Mouse (Mus musculus) forebrain, embryonic 11.5 days (tissue): ENCODE measurements around the gene Cfap54. TPM values are rescaled to one million over a fixed set of nuclear protein-coding genes. Genes with fewer than 3 reads are reported as not detected.

Experiments used
- ATAC-seq: fragments of 200-750 bp; cut with Nextera tagmentation; replicated peaks from 2 replicates; pipeline ENCODE4 v1.8.0; 2017; ENCODE audit warnings: moderate TSS enrichment; ENCODE audit not compliant: low FRiP score
- DNase-seq: peaks from one replicate; pipeline ENCODE4 v3.0.0-alpha.2; 2017; ENCODE audit warnings: low spot score
- H3K27ac ChIP-seq: fragments of 300-500 bp; sonication (generic); 2 replicates; pipeline ENCODE4 v1.5.1; 2014; ENCODE audit warnings: low read depth, low read length
- H3K27me3 ChIP-seq: fragments of 300-500 bp; sonication (generic); 2 replicates; pipeline ENCODE4 v1.6.1; 2014; ENCODE audit warnings: mild to moderate bottlenecking, low read length, mixed read lengths; ENCODE audit not compliant: control insufficient read depth, insufficient read depth
- H3K36me3 ChIP-seq: fragments of 300-500 bp; sonication (generic); 2 replicates; pipeline ENCODE4 v1.6.1; 2014; ENCODE audit warnings: mild to moderate bottlenecking, low read length, moderate library complexity, mixed read lengths; ENCODE audit not compliant: control insufficient read depth, insufficient read depth
- H3K4me1 ChIP-seq: fragments of 300-500 bp; sonication (generic); replicated peaks from 2 replicates; pipeline ENCODE4 v1.6.1; 2014; ENCODE audit warnings: low read length, mixed read lengths; ENCODE audit not compliant: control insufficient read depth, insufficient read depth
- H3K4me2 ChIP-seq: fragments of 300-500 bp; sonication (generic); 2 replicates; pipeline ENCODE4 v1.6.1; 2014; ENCODE audit warnings: low read depth, mild to moderate bottlenecking, low read length, moderate library complexity, mixed read lengths; ENCODE audit not compliant: severe bottlenecking
- H3K4me3 ChIP-seq: fragments of 300-500 bp; sonication (generic); 2 replicates; pipeline ENCODE4 v1.5.1; 2014; ENCODE audit warnings: low read depth, low read length
- H3K9ac ChIP-seq: fragments of 300-500 bp; sonication (generic); 2 replicates; pipeline ENCODE4 v1.6.1; 2014; ENCODE audit warnings: low read length
- H3K9me3 ChIP-seq: fragments of 300-500 bp; sonication (generic); 2 replicates; pipeline ENCODE4 v1.6.1; 2016; ENCODE audit warnings: low read length, mixed read lengths; ENCODE audit not compliant: control insufficient read depth
- WGBS: fragments of 180-500 bp; shearing (Covaris S2); extraction: QIAGEN DNeasy Blood & Tissue Kit; methylation state at CpG from one replicate; pipeline ENCODE4 v1.1.7; 2014; 5-methylcytosine and 5-hydroxymethylcytosine counted together
- polyA plus RNA-seq: library from polyadenylated mRNA; unstranded; fragments of >200 nt; fragmentation: Nextera tagmentation; extraction: Ambion mirVana; gene quantifications from 2 replicates; pipeline ENCODE4 v1.2.1, GENCODE M21; 2014

The Cfap54 gene
- polyA plus RNA-seq, result 1.1 and 1.5 TPM in 2 replicates

GRCm38 (mm10) chr10:93081133-93081779 is at the start of gene Cfap54:
Cfap54 (minus strand) TSS chr10:93081618.
- peaks cover 3% of the 10 kb centered on the region; the same call in 1 of the 2 replicates for H3K4me1 ChIP-seq
- WGBS, result under 1% methylated on average over 34 of the region's 34 CpGs
- no peaks in the 10 kb centered on the region for H3K27me3 ChIP-seq
- no peaks in the 10 kb centered on the region for H3K9me3 ChIP-seq
- no peaks in the 10 kb centered on the region for H3K36me3 ChIP-seq
- peak within 1 kb of the TSS; percentile 55 for H3K4me3 ChIP-seq
- H3K27ac ChIP-seq, result no peak within 1 kb of the TSS
- peak within 1 kb of the TSS; percentile 54 for H3K4me2 ChIP-seq
- ATAC-seq, result peak; percentile 88
- DNase-seq, result peak; percentile 92
- H3K9ac ChIP-seq, result peak within 1 kb of the TSS; percentile 61

GRCm38 (mm10) chr10:93130456-93130940 is 49.1 kb upstream of the Cfap54 start:
- no peak overlapping the region for H3K9ac ChIP-seq
- ATAC-seq (no peak), DNase-seq (no peak)
- WGBS, result 48% methylated on average over 10 of the region's 10 CpGs
- H3K27me3 ChIP-seq, result no peaks in the 10 kb centered on the region
- 0 out of 2 replicates have a peak overlapping the region, but pooled peaks have one; percentile 18 for H3K27ac ChIP-seq
- no peak overlapping the region for H3K4me3 ChIP-seq
- H3K9me3 ChIP-seq, result no peaks in the 10 kb centered on the region
- H3K4me2 ChIP-seq, result no peak overlapping the region
- H3K36me3 ChIP-seq, result no peaks in the 10 kb centered on the region
- 0 out of 2 replicates have a peak, but pooled peaks cover 2% of the 10 kb centered on the region for H3K4me1 ChIP-seq

- H3K36me3 ChIP-seq, result no peaks in the 10 kb centered on the region
- ATAC-seq, result no peak
- 0 out of 2 replicates have a peak overlapping the region, but pooled peaks have one; percentile 18 for H3K27ac ChIP-seq
- no peak overlapping the region for H3K9ac ChIP-seq
- H3K4me2 ChIP-seq, result no peak overlapping the region
- DNase-seq, result no peak
- H3K9me3 ChIP-seq, result no peaks in the 10 kb centered on the region
- H3K4me3 ChIP-seq, result no peak overlapping the region
- 46% methylated on average over 9 of the region's 9 CpGs for WGBS
- H3K4me1 ChIP-seq, result 0 out of 2 replicates have a peak, but pooled peaks cover 2% of the 10 kb centered on the region
- no peaks in the 10 kb centered on the region for H3K27me3 ChIP-seq
Measured at GRCm38 (mm10) chr10:93129904-93130455, 48.6 kb upstream of the Cfap54 start.

GRCm38 (mm10) chr10:93129345-93129744 is 47.9 kb upstream of the Cfap54 start:
- H3K27me3 ChIP-seq, result no peaks in the 10 kb centered on the region
- DNase-seq (no peak), ATAC-seq (no peak)
- H3K27ac ChIP-seq, result no peak overlapping the region
- no peak overlapping the region for H3K4me2 ChIP-seq
- no peaks in the 10 kb centered on the region for H3K36me3 ChIP-seq
- H3K9me3 ChIP-seq, result no peaks in the 10 kb centered on the region
- no peak overlapping the region for H3K4me3 ChIP-seq
- WGBS, result 86% methylated on average over 1 of the region's 1 CpGs
- H3K9ac ChIP-seq, result no peak overlapping the region
- H3K4me1 ChIP-seq, result 0 out of 2 replicates have a peak, but pooled peaks cover 2% of the 10 kb centered on the region

GRCm38 (mm10) chr10:93128566-93128965 is 47.1 kb upstream of the Cfap54 start:
- 82% methylated on average over 2 of the region's 2 CpGs for WGBS
- Histone ChIP-seq H3K27ac (no peak overlapping the region), H3K4me2 (no peak overlapping the region), H3K4me3 (no peak overlapping the region), H3K9me3 (no peaks in the 10 kb centered on the region), H3K4me1 (0 out of 2 replicates have a peak, but pooled peaks cover 2% of the 10 kb centered on the region), H3K9ac (no peak overlapping the region), H3K36me3 (no peaks in the 10 kb centered on the region), H3K27me3 (no peaks in the 10 kb centered on the region)
- ATAC-seq, result no peak
- DNase-seq, result no peak

GRCm38 (mm10) chr10:93126025-93126424 is 44.6 kb upstream of the Cfap54 start:
- ATAC-seq (no peak), DNase-seq (no peak)
- H3K4me2 ChIP-seq, result no peak overlapping the region
- no peaks in the 10 kb centered on the region for H3K27me3 ChIP-seq
- H3K9me3 ChIP-seq, result no peaks in the 10 kb centered on the region
- H3K4me1 ChIP-seq, result peaks cover 2% of the 10 kb centered on the region; the same call in 1 of the 2 replicates
- H3K4me3 ChIP-seq, result no peak overlapping the region
- 93% methylated on average over 3 of the region's 3 CpGs for WGBS
- H3K9ac ChIP-seq, result no peak overlapping the region
- H3K36me3 ChIP-seq, result no peaks in the 10 kb centered on the region
- no peak overlapping the region for H3K27ac ChIP-seq

GRCm38 (mm10) chr10:93123957-93124613 is 42.7 kb upstream of the Cfap54 start:
- Histone ChIP-seq H3K27me3 (no peaks in the 10 kb centered on the region), H3K27ac (no peak overlapping the region), H3K4me1 (no peaks in the 10 kb centered on the region; the same call in 1 of the 2 replicates), H3K36me3 (no peaks in the 10 kb centered on the region), H3K4me3 (no peak overlapping the region), H3K9ac (no peak overlapping the region), H3K4me2 (no peak overlapping the region), H3K9me3 (no peaks in the 10 kb centered on the region)
- 85% methylated on average over 12 of the region's 12 CpGs for WGBS
- ATAC-seq, result no peak
- no peak for DNase-seq

- Histone ChIP-seq H3K36me3 (no peaks in the 10 kb centered on the region), H3K4me1 (no peaks in the 10 kb centered on the region; the same call in 1 of the 2 replicates), H3K9ac (no peak overlapping the region), H3K9me3 (no peaks in the 10 kb centered on the region), H3K4me2 (no peak overlapping the region), H3K4me3 (no peak overlapping the region), H3K27me3 (no peaks in the 10 kb centered on the region), H3K27ac (no peak overlapping the region)
- DNase-seq, result no peak
- WGBS, result 74% methylated on average over 4 of the region's 4 CpGs
- ATAC-seq, result no peak
Measured at GRCm38 (mm10) chr10:93123310-93123709, 41.9 kb upstream of the Cfap54 start.
